22 mouse cellular contexts compared by ENCODE assay signal in genomic region chr17:13731727-13732112, GRCm38 (mm10). TPM values are rescaled to one million over a fixed set of nuclear protein-coding genes. Genes with fewer than 3 reads are reported as not detected.
DNase-seq lines count a peak whose midpoint lies in the region; ATAC-seq and TF ChIP-seq lines count a peak whose summit lies in the region.
"Had no signal": no experiment of that assay in that cellular context is flagged by ENCODE, and none has a peak within 500 bp of the region (broad histone marks: within the 10 kb centered on the region; RNA-seq: fewer than 3 reads in every experiment).

No protein-coding gene starts in this region.

- peaks cover 48% of the 10 kb centered on the region for H3K4me1 ChIP-seq in E14TG2a.4 (replicated peaks; ENCODE audit: low read depth, low read length)
- H3K4me1 ChIP-seq: liver, embryonic 13.5 days; neural tube, embryonic 15.5 days had no signal

- no peak for TF ChIP-seq CTCF in E14TG2a.4 (conservative IDR thresholded peaks at IDR 0.05; ENCODE audit: low read length)

- H3K9me3 ChIP-seq in E14TG2a.4 (ENCODE audit: low read length), result no peaks in the 10 kb centered on the region
- H3K9me3 ChIP-seq: forebrain, embryonic 13.5 days; heart, embryonic 13.5 days; liver, embryonic 13.5 days; neural tube, embryonic 15.5 days had no signal

- DNase-seq in left cerebral cortex, postnatal 4 days, result peak; percentile 49
- DNase-seq in left cerebral cortex, postnatal 25 days (ENCODE audit: low spot score in 2 of 2), result no peak
- no peak for DNase-seq in spleen, adult 18-20 months
- DNase-seq in right cerebral cortex, adult 2 months (ENCODE audit: low spot score in 2 of 2), result no peak
- DNase-seq: adrenal gland, adult 8-10 months; cerebellum, adult 11-12 months; cerebellum, postnatal 25 days; embryo, embryonic 11 days; kidney, adult 8-10 months; liver, embryonic 13.5 days; lung, embryonic 14.5 days; lung, postnatal 36 days; right cerebral cortex, postnatal 14 days; thymus, adult 18-20 months had no signal

- peak overlapping the region; percentile 49 for H3K4me3 ChIP-seq in E14TG2a.4 (replicated peaks; ENCODE audit: low read length)
- H3K4me3 ChIP-seq: forebrain, embryonic 13.5 days; heart, embryonic 13.5 days; layer of hippocampus, adult 2 months; liver, embryonic 13.5 days; neural tube, embryonic 15.5 days had no signal

- intact Hi-C loops in left cerebral cortex, postnatal 4 days (cut with DNase I), result no loop called here
- intact Hi-C loops in left cerebral cortex, postnatal 25 days (cut with DNase I), result no loop called here

- peak; percentile 91 for ATAC-seq in common myeloid progenitor, adult 5-6 weeks (replicated peaks; ENCODE audit: low read depth, poor library complexity, severe bottlenecking)
- ATAC-seq in megakaryocyte progenitor cell, adult 5-6 weeks (replicated peaks; ENCODE audit: poor library complexity), result peak; percentile 82
- ATAC-seq: activated CD4-positive, CD25-positive, alpha-beta regulatory T cell, adult 4 months; forebrain, embryonic 13.5 days had no signal

- H3K36me3 ChIP-seq in E14TG2a.4 (ENCODE audit: insufficient read depth, low read length), result no peaks in the 10 kb centered on the region
- H3K36me3 ChIP-seq: heart, embryonic 13.5 days; liver, embryonic 13.5 days; neural tube, embryonic 15.5 days had no signal

- peaks cover 2% of the 10 kb centered on the region; the same call in 1 of the 2 replicates for H3K27me3 ChIP-seq in E14TG2a.4 (ENCODE audit: insufficient read depth, low read length)
- H3K27me3 ChIP-seq: forebrain, embryonic 13.5 days; heart, embryonic 13.5 days; liver, embryonic 13.5 days; neural tube, embryonic 15.5 days had no signal

RNA-seq across cellular contexts. Expression of gene Afdn, which starts 28.6 kb away (rescaled TPM):
- 100 to 1,000 TPM; 182 to 185 TPM for total RNA-seq in left cerebral cortex, postnatal 4 days (2021)
- 100 to 1,000 TPM; 117 TPM for total RNA-seq in left cerebral cortex, postnatal 25 days (2021)
- 15.2 and 16.3 TPM in 2 replicates for total RNA-seq in common myeloid progenitor, adult 5-6 weeks (2017)
- total RNA-seq in megakaryocyte progenitor cell, adult 5-6 weeks (2015), result 2.5 and 3.7 TPM in 2 replicates
- total RNA-seq in megakaryocyte progenitor cell, adult 5-6 weeks (2017), result 2.6 and 5.6 TPM in 2 replicates

RNA-seq across cellular contexts. Expression of gene Tcte2, which starts 29.9 kb away (rescaled TPM):
- total RNA-seq in left cerebral cortex, postnatal 4 days (2021), result 10 to 100 TPM; 24.6 to 30.6 TPM
- 10 to 100 TPM; 22.8 to 23.2 TPM for total RNA-seq in left cerebral cortex, postnatal 25 days (2021)
- not detected in 2 replicates for total RNA-seq in common myeloid progenitor, adult 5-6 weeks (2017)
- total RNA-seq in megakaryocyte progenitor cell, adult 5-6 weeks (2015), result 1.0 TPM in 1 of 2 replicates, not detected in the other
- not detected in 2 replicates for total RNA-seq in megakaryocyte progenitor cell, adult 5-6 weeks (2017)

Comparison
In these comparisons a context has a peak if more than half of its experiments do, and no peak if none do; other contexts are left out.
1. RNA of gene Tcte2, which starts 29.9 kb away (total RNA-seq): 24.6 to 30.6 TPM in left cerebral cortex, postnatal 4 days and 22.8 to 23.2 TPM in left cerebral cortex, postnatal 25 days; 1.0 TPM in megakaryocyte progenitor cell, adult 5-6 weeks and not detected in common myeloid progenitor, adult 5-6 weeks; every median in the first group is over 10 times any median in the second.